Mouse (Mus musculus) cerebellum, adult 9-10 months (tissue): ENCODE data around the gene Sfxn4.
"Not testable (repeated sequence)": the region's sequence is repeated elsewhere in the genome, so short reads cannot be mapped to it uniquely, and the experiment has no call there.

Source experiments
- DNase-seq: peaks from one replicate; pipeline ENCODE4 v3.0.0; 2022

The Sfxn4 gene

GRCm38 (mm10) chr19:60860868-60861700 is at the start of gene Sfxn4:
Sfxn4 (minus strand) TSS chr19:60861479.
- peak; percentile 94 for DNase-seq

DNA sequence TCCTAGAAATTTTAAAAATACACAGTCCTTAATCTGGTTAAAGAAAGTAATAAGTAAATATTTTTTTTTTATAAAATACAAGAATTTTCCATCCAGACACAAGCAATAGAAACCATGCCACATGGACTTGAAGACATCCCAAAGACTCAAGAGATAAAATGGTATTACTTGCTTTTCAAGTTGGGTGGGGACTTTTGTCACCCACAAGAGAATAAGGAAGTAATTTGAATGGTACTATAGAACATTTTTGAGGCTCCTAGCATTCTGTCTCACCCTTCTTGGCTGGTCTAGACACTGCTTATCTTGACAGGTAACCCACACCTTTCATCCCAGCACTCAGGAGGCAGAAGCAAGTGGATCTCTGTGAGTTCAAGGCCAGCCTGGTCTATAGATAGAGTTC is 49.0 kb upstream of the Sfxn4 start:
- no peak for DNase-seq

DNA sequence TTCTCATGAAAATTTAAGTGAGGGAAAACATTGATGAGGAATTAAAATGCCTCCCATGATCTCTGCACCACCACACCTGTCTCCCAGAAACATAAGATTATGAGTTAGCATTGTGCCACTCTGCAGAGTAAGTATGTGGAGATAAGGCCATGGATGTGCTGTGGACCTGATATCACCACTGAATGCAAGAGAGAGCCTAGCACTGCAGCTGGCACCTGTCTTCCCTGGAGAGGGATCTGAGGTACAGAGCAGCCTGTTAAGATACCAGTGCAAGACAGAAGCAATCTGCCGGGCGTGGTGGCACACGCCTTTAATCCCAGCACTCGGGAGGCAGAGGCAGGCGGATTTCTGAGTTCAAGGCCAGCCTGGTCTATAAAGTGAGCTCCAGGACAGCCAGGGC is 44.2 kb upstream of the Sfxn4 start:
- DNase-seq: no peak

DNA sequence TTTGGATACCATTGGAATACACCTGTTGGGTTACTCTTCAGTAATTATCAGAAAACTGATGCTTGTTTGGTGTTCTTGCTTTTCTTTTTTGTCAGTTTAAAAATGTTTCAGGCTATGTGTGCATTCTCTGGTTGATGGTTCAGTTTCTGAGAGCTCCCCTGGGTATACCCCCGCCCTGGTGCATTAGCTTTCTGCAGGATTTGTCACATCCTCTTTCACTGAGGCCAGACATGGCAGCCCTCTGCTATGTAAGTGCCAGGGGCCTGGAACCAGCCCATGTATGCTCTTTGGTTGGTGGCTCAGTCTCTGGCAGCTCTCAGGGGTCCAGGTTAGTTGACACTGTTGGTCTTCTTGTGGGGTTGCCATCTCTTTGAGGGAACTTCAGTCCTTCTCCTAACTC is 42.7 kb upstream of the Sfxn4 start:
- DNase-seq: no peak

GRCm38 (mm10) chr19:60903139-60903538 is 41.9 kb upstream of the Sfxn4 start:
- no peak for DNase-seq

DNA sequence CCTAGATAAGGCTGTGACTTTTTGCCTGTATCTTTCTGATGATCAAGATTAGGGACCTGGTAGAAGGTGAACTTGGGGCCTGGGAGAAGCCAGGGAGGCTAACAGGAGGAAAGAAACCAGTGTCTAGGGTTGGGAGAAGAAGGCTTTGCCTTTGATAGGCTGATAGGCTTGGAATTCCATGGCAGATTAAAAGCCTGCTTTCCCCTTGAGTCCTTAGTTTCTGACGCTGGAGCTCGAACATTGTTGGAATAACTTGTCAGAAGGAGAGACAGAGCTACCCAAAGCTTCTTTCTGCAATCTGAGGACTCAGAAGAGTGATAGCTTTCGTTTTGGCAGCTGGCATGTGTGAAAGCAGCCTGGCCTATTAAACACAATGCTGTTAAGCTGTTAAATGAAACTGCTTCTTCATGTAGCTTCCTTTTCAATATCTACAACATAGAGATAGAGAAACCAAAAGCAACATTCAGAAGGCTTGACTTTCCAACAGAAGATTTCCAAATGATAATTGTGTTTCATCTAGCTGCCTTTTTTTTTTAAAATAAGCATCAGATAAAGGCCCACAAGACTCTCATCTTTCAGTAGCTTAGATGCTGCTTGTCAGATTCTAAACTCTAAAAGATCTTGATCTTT is 34.1 kb upstream of the Sfxn4 start:
- DNase-seq: no peak

DNA sequence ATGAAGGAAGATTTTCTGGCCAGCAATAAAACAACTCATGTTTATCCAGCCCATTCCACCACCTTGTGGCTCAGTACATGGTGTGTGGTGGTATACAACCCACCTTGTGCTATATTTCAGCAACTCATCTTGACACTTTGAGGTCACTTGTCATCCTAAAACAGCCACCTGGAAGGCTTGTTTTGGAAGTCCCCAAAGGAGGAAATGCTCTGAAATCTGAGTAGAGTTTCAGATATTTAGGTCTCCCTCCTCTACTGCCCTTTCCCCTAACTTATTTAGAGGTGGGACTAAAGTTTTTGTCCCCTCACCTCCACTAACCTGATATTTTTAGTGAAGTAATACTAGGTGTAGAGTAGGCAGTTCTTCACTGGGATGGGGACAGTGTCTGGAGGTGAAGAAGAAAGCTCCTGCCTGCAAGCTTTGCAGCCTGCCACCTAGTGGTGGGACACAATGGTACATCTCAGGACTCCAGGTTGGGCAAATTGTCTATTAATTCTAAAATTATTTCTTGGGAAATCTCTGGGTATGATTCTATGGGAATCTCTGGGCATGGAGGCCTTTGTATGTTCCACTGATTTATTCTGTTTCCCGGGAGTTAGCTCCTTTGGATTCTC is 30.8 kb upstream of the Sfxn4 start:
- DNase-seq: peak; percentile 78

DNA sequence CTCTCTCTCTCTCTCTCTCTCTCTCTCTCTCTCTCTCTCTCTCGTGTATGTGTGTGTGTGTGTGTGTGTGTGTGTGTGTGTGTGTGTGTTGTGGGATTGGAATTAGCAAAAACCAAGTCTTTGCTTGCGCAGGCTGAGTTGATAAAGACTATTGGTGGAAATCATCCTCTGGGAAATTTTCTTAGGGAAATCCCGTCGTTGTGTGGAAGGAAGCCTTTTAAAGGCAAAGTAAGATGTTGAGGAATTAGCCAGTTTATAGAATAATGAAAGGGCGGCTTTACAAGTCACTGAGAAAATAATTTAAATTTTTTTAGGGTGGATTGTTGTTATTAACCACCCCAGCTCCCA is 29.8 kb upstream of the Sfxn4 start:
- DNase-seq: peak; percentile 50

- peak; percentile 77 for DNase-seq
These were observed 29.3 kb upstream of the Sfxn4 start for GRCm38 (mm10) chr19:60890391-60891122.

DNA sequence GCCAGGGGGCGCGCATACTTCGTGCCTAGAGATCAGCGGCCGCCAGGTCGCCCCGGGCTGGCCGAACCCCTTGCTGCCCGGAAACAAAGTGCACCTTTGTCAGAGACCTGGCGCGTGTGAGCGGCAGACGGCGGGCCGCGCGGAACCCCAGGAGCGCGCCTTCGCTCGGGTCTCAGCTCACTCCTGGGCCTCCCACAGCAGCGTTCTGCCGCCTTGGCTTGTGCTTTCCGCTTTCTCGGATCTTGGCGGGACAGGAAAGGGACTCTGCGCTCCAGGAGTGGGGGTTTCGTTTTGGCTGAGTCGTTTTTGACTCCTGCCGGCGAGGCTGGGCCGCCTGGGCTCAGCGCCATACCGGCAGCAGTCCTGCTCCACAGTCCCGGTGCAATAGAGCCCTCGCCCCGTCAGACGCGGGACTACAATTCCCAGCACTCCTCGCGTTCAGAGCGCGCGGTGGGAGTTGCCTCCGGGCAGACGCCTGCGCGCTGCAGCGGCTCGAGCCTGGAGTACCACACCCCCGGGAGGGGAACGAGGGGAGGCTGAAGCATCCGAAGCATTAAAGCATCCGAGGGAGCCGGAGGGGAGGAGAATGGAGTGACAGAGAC is 28.5 kb upstream of the Sfxn4 start, which contains the start of gene Grk5:
Gene Grk5 (plus strand): TSS at position 36 of the 602 bp plus-strand sequence.
- peak; percentile 95 for DNase-seq

DNA sequence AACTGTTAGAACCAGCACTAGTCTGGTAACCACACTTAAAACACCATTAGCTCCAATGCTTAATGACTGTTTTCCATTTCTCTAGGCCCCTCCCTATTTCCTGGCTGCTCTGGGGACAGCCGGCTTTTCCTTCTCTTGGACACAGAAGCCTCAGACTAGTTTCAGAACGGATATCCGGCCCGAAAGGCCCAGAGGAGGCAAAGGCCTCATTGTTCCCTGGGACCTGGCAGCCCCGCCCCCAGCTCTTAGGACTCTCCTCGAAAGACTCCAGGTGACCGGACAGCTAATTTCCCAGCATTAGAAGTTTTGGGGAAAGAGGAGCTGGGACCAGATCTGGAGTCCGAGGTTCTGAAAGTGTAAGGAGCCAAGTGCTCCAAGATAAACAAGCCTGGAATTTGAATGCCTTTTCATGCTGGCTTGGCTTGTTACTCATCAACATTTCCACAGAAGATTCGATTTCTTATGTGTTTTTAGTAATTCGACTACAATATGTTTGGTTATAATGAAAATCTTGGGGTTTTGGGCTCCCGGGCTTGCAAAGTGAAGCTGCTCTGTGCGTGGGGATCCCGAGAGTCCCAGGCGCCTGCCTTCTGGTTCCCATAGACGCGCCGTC is 27.9 kb upstream of the Sfxn4 start:
- DNase-seq: no peak

DNA sequence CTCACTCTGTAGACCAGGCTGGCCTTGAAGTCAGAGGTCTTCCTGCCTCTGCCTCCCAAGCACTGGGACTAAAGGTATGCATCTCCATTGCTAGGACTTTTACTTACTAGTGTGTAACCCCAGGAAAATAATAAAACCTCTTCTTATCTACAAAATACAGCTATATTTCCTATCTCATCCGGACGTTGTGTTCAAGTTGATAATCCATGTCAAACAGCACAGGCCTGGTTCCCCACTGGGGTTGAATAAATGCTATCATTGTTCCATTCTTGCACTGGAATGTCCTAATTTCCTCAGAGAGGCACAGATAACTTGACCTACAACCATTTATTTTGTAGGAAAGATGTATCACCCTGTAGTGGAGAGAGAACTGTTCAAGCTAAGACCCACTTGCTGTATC is 26.4 kb upstream of the Sfxn4 start:
- DNase-seq: no peak

- DNase-seq: peak; percentile 60
These were observed 21.9 kb upstream of the Sfxn4 start for GRCm38 (mm10) chr19:60883129-60883528.

DNA sequence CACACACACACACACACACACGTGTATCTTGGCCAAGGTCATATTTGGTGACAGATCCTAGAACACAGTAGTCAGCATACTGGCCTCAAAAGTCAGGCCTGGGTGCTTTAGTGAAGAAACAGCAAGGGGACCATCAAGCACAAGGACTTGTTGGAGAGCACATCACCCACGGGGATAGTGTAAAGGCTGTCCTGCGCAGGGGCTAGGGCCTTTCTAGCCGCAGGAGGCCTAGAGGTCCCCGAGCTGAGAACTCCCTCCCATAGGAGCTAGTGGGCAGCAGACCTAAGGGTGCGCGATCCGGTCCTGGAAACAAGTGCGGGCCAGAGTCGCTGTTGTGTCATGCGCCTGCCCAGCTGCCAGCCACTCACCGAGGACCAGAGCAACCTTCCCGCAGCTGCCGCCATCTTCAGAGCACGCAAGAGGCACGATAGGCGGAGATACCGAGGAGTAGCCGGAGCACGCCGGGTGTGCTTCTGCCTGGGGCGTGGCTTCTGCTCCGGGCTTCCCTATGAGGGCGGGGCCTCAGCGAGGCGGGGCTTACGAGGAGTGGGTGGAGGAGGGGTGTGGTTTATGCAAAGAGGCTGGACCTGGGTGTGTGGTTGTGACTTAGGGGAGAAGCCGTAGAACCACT is 12.9 kb upstream of the Sfxn4 start, which contains the start of gene Prdx3:
Gene Prdx3 (minus strand): TSS at position 493 of the 631 bp plus-strand sequence.
- DNase-seq: peak; percentile 97

DNA sequence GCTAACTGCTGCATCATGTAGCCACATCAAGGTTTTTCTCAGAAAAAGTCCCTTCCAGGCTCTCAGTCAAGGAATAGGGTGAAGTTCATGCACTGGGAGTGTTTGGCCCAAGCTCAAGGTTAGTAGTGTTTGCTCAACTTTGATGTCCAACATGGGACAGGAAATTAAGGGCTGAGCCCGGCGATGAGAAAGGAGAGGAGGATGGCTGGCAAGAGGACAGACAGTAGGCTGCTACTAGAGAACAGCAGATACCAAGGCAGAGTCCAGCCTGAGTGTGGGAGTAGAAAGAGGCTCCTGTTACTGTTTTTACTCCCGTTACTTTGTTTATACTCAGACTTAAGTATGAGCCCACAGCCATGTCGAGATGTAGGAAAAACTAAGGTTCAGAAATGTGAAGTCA is 12.2 kb upstream of the Sfxn4 start:
- DNase-seq: no peak

GRCm38 (mm10) chr19:60872272-60872671 is 11.0 kb upstream of the Sfxn4 start:
- no peak for DNase-seq

DNA sequence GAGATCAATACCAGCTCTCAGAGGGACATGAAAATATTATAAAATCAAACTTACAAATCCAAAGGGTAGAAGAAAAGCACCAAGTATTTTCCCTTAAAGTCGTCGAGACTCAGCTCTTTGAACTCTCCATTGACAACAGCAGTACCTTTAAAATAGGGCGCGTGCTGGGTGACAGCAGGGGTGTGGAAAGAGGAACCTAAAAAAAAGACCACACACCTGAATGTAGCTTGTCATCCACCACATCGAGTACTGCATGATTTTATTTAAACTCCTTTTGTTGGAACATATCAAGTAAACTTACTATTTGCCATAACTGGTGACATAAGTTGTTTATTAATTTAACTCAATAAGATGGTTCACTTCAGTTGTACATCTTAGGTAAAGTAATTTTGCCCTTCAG is 10.1 kb upstream of the Sfxn4 start:
- no peak for DNase-seq

GRCm38 (mm10) chr19:60870489-60870888 is 9.2 kb upstream of the Sfxn4 start:
- no peak for DNase-seq

DNA sequence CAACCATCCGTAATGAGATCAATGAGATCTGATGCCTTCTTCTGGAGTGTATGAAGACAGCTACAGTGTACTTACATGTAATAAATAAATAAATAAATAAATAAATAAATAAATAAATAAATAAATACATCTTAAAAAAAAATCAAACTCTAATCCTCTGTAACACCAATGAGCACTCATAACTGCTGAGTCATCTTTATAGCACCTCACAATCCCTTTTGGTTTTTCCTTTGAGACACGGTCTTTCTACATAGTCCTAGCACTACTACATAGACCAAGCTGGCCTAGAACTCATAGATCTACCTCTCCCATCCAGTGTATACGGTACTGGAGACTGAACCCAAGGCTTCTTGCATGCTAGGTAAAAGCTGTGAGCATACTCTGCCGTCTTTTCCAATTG is 4.9 kb upstream of the Sfxn4 start:
- not testable (repeated sequence) for DNase-seq

DNA sequence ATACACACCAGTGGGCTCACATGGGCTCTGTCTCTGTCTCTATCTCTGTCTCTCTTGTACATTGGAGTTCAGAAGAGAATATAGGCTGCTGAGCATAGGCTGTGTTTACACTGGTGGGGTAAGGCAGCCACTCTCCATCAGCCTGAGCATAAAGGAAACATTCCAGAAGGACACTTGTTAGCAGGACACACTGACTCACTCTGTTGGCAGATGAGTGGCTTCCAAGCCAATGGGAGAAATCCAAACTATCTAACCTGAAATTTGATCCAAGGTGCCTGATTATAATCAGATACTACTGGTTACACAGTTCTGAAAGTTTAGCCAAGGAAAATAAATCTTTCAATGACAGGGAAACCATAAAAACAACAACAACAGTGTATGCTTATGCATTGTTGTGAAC is 15.5 kb downstream of the Sfxn4 start:
- DNase-seq: no peak

DNA sequence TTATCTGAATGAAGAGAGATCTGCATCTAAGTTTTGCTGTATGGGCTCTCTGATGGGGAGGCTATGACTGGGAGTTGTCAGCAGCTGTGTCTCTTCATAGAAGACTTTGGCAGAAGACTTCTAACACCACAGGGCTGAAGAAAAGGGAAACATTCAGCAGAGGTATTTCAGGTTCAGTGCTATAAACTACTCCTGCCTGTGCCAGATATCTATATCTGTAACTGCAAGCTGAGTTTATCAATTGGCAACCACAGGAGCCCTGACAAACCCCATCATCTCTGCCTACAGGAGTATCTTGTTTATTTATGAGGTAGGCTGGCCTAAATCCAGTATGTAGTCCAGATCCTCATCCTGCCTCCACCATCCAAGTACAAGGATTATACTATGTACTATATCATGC is 18.0 kb downstream of the Sfxn4 start:
- no peak for DNase-seq

DNA sequence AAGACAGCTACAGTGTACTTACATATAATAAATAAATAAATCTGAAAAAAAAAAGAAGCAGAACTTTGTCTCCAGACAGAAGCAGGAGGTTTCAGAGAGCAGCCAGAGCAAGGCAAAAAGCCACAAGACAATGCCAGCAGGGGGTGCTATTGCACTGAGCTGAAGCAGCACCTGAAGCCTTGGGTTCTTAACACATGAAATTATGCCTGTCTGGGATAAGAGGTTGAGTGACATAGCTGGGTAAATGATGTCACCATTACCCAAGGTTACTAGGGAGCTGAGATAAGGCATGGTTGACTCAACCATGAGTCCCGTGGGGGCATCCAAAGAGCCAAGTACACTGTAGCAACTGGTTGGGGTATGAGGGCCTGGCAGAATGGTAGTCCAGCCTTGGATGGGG is 23.5 kb downstream of the Sfxn4 start:
- DNase-seq: peak; percentile 65
